Mouse (Mus musculus) cerebellum, postnatal 4 days (tissue): ENCODE measurements around the gene Fshb.

Experiments used
- DNase-seq, 2 experiments: peaks; one replicate each; pipeline ENCODE4 v3.0.0; 2022; ENCODE audit warnings: low spot score in 2 of 2, mixed read lengths in 1 of 2

Gene Fshb

DNA sequence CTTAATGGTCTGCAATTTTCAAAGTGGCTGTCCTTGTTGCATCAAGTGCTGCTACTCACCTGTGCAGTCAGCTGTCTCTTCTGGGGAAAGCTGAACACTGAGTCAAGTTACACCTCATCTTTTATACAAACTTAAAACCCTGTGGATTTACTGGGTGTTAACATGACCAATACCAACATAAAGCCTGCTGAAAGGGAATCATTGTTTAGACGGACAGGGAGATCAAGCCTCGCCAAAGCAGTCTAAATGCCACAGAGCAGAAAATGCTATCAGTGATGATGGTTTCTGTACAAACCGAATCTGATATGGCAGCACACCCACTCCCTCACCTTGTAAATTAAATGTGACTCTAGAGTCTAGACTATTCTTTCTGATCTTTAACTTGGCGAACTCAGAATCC, at the start of gene Fshb:
TSS of gene Fshb (minus strand) at position 101 of the 400 bp plus-strand sequence.
- no peak for DNase-seq

DNA sequence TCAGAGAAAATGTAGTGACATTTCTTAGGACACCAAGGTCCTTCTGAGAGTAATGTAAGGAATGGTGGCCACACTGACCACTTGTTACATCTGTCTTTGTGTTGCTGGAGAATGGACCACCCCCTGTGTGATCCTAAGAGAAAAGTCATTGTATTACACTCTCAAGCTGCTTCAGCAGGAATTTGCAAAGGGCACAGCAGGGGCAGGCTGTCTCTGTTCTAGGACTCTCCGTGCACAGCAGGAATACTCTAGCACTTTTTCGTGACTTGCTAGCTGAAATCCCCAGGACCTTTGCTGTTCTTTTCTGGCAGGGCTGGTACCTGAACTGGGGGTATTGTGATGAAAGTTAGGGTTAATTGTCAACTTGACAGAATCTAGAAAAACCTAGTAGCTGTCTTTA, 24.8 kb upstream of the Fshb start:
- no peak for DNase-seq

- peak in 1 of 2 experiments; percentile 27 for DNase-seq
Measured at GRCm38 (mm10) chr2:107083071-107083885, 23.8 kb upstream of the Fshb start.

- no peak for DNase-seq
Measured at GRCm38 (mm10) chr2:107063260-107063659, 3.8 kb upstream of the Fshb start.

DNA sequence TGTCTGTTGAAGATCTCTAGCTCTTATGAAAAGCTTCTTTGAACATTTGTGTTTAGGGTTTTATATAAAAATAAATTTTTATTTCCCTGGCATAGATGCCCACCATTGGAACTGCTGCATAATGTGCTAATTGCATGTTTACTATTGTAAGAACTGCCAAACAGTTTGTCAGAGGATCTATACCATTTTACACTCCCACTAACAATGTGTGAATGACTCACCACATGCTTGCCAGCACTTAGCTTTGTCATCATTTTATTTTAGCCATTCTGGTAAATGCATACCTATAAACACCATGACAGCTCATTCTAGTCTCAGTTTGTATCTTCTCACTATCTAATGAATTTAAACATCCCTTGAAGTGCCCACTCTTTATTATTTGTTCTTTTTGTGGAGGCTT, 13.5 kb downstream of the Fshb start:
- DNase-seq: no peak

DNA sequence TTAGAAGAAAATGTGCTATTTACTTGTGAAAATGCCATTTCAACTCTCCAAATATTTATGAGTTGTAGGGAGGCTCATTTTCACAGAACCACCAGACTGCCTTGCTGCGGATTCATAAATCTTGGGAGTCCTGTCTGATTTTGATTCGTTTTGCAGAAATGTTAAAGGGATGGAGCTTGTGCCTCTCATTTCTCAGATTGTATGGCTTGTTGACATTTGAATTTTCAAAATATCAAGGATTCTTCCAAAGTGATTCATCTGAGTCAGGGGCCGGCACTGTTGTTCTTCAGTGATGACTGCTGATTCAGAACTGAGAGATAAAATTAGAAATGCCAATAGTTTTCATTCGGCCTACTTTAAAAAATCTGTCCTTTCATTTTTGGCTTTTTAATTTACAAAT, 18.6 kb downstream of the Fshb start:
- no peak for DNase-seq

GRCm38 (mm10) chr2:107035980-107036379, 23.5 kb downstream of the Fshb start:
- no peak for DNase-seq

GRCm38 (mm10) chr2:107024694-107025093, 34.8 kb downstream of the Fshb start:
- no peak for DNase-seq

DNA sequence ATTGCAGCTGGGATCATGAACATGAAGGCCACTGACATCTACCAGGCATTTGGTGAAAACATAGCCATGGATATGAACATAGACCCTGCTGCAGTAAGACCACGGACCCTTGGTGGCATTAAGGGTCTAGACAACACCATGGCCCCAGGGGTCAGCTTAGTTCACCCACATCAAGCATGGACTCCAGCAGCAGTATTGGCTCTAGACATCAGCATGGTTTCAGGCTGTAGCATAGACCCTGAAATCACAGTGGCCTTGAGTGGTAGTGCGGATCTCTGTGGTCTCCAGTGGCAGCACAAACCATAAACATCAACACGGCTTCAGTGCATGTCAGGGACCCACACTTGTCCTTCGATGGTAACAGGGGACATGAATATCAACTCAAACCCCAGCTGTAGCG, 36.7 kb downstream of the Fshb start:
- DNase-seq: no peak

- no peak for DNase-seq
Measured at GRCm38 (mm10) chr2:107019331-107019730, 40.1 kb downstream of the Fshb start.

- no peak for DNase-seq
Measured at GRCm38 (mm10) chr2:107013161-107013560, 46.3 kb downstream of the Fshb start.

GRCm38 (mm10) chr2:107012318-107012717, 47.1 kb downstream of the Fshb start:
- DNase-seq: no peak

GRCm38 (mm10) chr2:107010160-107010559, 49.3 kb downstream of the Fshb start:
- DNase-seq: no peak

GRCm38 (mm10) chr2:107006378-107006777, 53.1 kb downstream of the Fshb start:
- no peak for DNase-seq
